Mouse (Mus musculus) right cerebral cortex, postnatal 25 days (tissue): Measurements from ENCODE around the gene Ube4b.

ENCODE experiments used
- DNase-seq: peaks from one replicate; pipeline ENCODE4 v3.0.0; 2022

Ube4b gene

GRCm38 (mm10) chr4:149302136-149302535 lies 124.4 kb downstream of the Ube4b start:
- DNase-seq, result no peak

- DNase-seq, result no peak
Measured at GRCm38 (mm10) chr4:149296501-149296900, 130.0 kb downstream of the Ube4b start.

GRCm38 (mm10) chr4:149292984-149293383 lies 133.6 kb downstream of the Ube4b start:
- DNase-seq, result no peak

GRCm38 (mm10) chr4:149291061-149291460 lies 135.5 kb downstream of the Ube4b start:
- no peak for DNase-seq

GRCm38 (mm10) chr4:149290157-149290750 lies 136.3 kb downstream of the Ube4b start:
- DNase-seq, result no peak

GRCm38 (mm10) chr4:149286287-149287137 lies 140.0 kb downstream of the Ube4b start:
- DNase-seq, result no peak

GRCm38 (mm10) chr4:149285691-149286090 lies 140.9 kb downstream of the Ube4b start:
- no peak for DNase-seq

- DNase-seq, result no peak
Measured at GRCm38 (mm10) chr4:149283018-149283417, 143.5 kb downstream of the Ube4b start.

- no peak for DNase-seq
Measured at GRCm38 (mm10) chr4:149282025-149282738, 144.4 kb downstream of the Ube4b start.
